Mouse (Mus musculus): ENCODE measurements at regions not wholly inside any gene's neighbourhood (a gene's known extent, or its start where the extent isn't known, plus 50 kb on each side); places are given as distances from the start of the nearest gene placed in this dataset.
A peak's percentile ranks its signal among the peaks of the same experiment; 100 is the strongest.

- TF ChIP-seq UBTF (IDR thresholded peaks at IDR 0.05; ENCODE audit: borderline replicate concordance, insufficient read depth, low read depth, low read length) (no peak), BHLHE40 (IDR thresholded peaks at IDR 0.05; ENCODE audit: borderline replicate concordance, low read depth, low read length) (peak; percentile 85), GABPA (IDR thresholded peaks at IDR 0.05; ENCODE audit: low read depth, low read length) (no peak), MAX (IDR thresholded peaks at IDR 0.05; ENCODE audit: low read length) (peak; percentile 91)
Measured at GRCm38 (mm10) chr8:126831312-126832162, 114.1 kb downstream of the Tomm20 start (continued).

GRCm38 (mm10) chr8:126830242-126830530 lies 115.5 kb downstream of the Tomm20 start:
- TF ChIP-seq POLR2AphosphoS2 (IDR thresholded peaks at IDR 0.05; ENCODE audit: low read length) (no peak), BHLHE40 (IDR thresholded peaks at IDR 0.05; ENCODE audit: borderline replicate concordance, low read depth, low read length) (no peak), ZKSCAN1 (IDR thresholded peaks at IDR 0.05; ENCODE audit: low read depth, low read length) (no peak), MYC (IDR thresholded peaks at IDR 0.05; ENCODE audit: low read depth, low read length) (no peak), NRF1 (IDR thresholded peaks at IDR 0.05; ENCODE audit: insufficient read depth, low read depth, low read length, poor library complexity, severe bottlenecking) (no peak), POLR2AphosphoS5 (IDR thresholded peaks at IDR 0.05; ENCODE audit: borderline replicate concordance, low read depth, low read length) (no peak), SIN3A (IDR thresholded peaks at IDR 0.05; ENCODE audit: low read length) (no peak), E2F4 (IDR thresholded peaks at IDR 0.05; ENCODE audit: borderline replicate concordance, low read depth, low read length) (no peak), ZC3H11A (IDR thresholded peaks at IDR 0.05; ENCODE audit: low read depth, low read length) (no peak), ELF1 (IDR thresholded peaks at IDR 0.05; ENCODE audit: low read depth, low read length) (no peak)
- Histone ChIP-seq H3K4me3 (ENCODE audit: control insufficient read depth in 1 of 2, insufficient read depth in 1 of 2, low read depth in 2 of 2, low read length in 2 of 2) (no peak overlapping the region), H3K27me3 (ENCODE audit: control insufficient read depth in 1 of 2, insufficient read depth in 2 of 2, low read length in 2 of 2) (no peaks in the 10 kb centered on the region), H3K27ac (ENCODE audit: control insufficient read depth, low read depth, low read length) (no peak overlapping the region), H3K9me3 (replicated peaks; ENCODE audit: insufficient read depth, low read length) (no peaks in the 10 kb centered on the region), H3K36me3 (ENCODE audit: control insufficient read depth in 1 of 2, insufficient read depth in 2 of 2, low read length in 2 of 2) (peaks cover 0 to 46% of the 10 kb centered on the region in 2 experiments; a peak in 2 of 4 replicates), H3K4me1 (ENCODE audit: control insufficient read depth in 1 of 2, insufficient read depth in 2 of 2, low read length in 2 of 2) (peaks cover 34 to 71% of the 10 kb centered on the region in 2 experiments), H3K9ac (ENCODE audit: control insufficient read depth, low read depth, low read length, poor library complexity, severe bottlenecking) (no peak overlapping the region), H3K79me2 (ENCODE audit: control insufficient read depth, insufficient read depth, low read length, poor library complexity) (no peaks in the 10 kb centered on the region; the same call in 1 of the 2 replicates)
- DNase-seq (ENCODE audit: low read depth, low spot score): no peak

- no peak overlapping the region for H3K9ac ChIP-seq (ENCODE audit: control insufficient read depth, low read depth, low read length, poor library complexity, severe bottlenecking)
- no peaks in the 10 kb centered on the region for H3K27me3 ChIP-seq (ENCODE audit: control insufficient read depth in 1 of 2, insufficient read depth in 2 of 2, low read length in 2 of 2)
- H3K4me3 ChIP-seq (ENCODE audit: control insufficient read depth in 1 of 2, insufficient read depth in 1 of 2, low read depth in 2 of 2, low read length in 2 of 2): no peak overlapping the region
- no peaks in the 10 kb centered on the region; the same call in 1 of the 2 replicates for H3K79me2 ChIP-seq (ENCODE audit: control insufficient read depth, insufficient read depth, low read length, poor library complexity)
- H3K4me1 ChIP-seq (ENCODE audit: control insufficient read depth in 1 of 2, insufficient read depth in 2 of 2, low read length in 2 of 2): peaks cover 31 to 70% of the 10 kb centered on the region in 2 experiments
- TF ChIP-seq ELF1 (IDR thresholded peaks at IDR 0.05; ENCODE audit: low read depth, low read length) (0 out of 2 replicates have a peak, but pooled peaks have one; percentile 31), MAZ (IDR thresholded peaks at IDR 0.05; ENCODE audit: low read depth, low read length) (no peak)
- no peaks in the 10 kb centered on the region for H3K9me3 ChIP-seq (replicated peaks; ENCODE audit: insufficient read depth, low read length)
- peaks cover 0 to 44% of the 10 kb centered on the region in 2 experiments; a peak in 2 of 4 replicates for H3K36me3 ChIP-seq (ENCODE audit: control insufficient read depth in 1 of 2, insufficient read depth in 2 of 2, low read length in 2 of 2)
- no peak for DNase-seq (ENCODE audit: low read depth, low spot score)
- no peak overlapping the region for H3K27ac ChIP-seq (ENCODE audit: control insufficient read depth, low read depth, low read length)
Measured at GRCm38 (mm10) chr8:126829376-126830241, 116.0 kb downstream of the Tomm20 start.
